In the genomic region with DNA sequence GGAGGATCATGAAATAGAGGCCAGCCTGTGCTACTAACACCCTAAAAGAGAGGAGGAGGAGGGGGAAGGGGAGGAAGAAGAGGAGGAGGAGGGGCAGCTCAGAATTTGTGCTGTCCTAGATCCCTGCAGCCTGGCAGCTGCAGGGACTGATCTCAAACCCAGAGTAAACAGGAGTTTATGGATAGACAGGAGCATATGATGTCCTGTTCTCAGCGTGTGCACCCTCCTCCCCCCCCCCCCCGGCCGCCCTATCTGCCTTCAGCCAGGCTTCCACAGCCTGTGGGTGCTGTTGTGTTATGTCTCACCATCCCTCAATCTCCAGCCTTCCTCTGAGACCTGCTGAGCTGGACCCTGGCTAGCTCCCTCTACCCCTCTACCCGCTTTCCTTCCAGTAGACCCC, we compare ENCODE assay signal across 7 mouse cellular contexts. TPM values are rescaled to one million over a fixed set of nuclear protein-coding genes. Genes with fewer than 3 reads are reported as not detected.
DNase-seq lines count a peak whose midpoint lies in the region; ATAC-seq and TF ChIP-seq lines count a peak whose summit lies in the region.

Bak1 (minus strand) TSS at position 101 of the 400 bp plus-strand sequence.

- peak within 1 kb of the TSS; percentile 85 for H3ac ChIP-seq in C2C12 (ENCODE audit: control insufficient read depth, insufficient read length, low read depth)

- TF ChIP-seq POLR2A in ES-Bruce4 (IDR thresholded peaks at IDR 0.05; ENCODE audit: insufficient read depth, low read length) = no peak

- peak within 1 kb of the TSS; percentile 76 for H3K9ac ChIP-seq in ES-Bruce4 (ENCODE audit: low read depth, poor library complexity, severe bottlenecking)
- peak within 1 kb of the TSS; percentile 90 for H3K9ac ChIP-seq in forebrain, embryonic 13.5 days
- peak within 1 kb of the TSS; percentile 71 for H3K9ac ChIP-seq in hindbrain, embryonic 11.5 days (ENCODE audit: low read depth, low read length)
- peak within 1 kb of the TSS; percentile 80 for H3K9ac ChIP-seq in liver, embryonic 14.5 days (replicated peaks)

- H3K79me2 ChIP-seq in C2C12 (ENCODE audit: control insufficient read depth, insufficient read depth) = peaks cover 29% of the 10 kb centered on the region

- no peak for TF ChIP-seq EP300 in ES-Bruce4 (IDR thresholded peaks at IDR 0.05; ENCODE audit: insufficient read depth, low read depth, low read length)
- no peak for TF ChIP-seq EP300 in liver, embryonic 14.5 days (IDR thresholded peaks at IDR 0.05; ENCODE audit: low read depth)

- H3K4me1 ChIP-seq in ES-Bruce4 (ENCODE audit: control insufficient read depth, insufficient read depth, low read length) = peaks cover 3% of the 10 kb centered on the region
- H3K4me1 ChIP-seq in forebrain, embryonic 13.5 days = peaks cover 19% of the 10 kb centered on the region
- peaks cover 6% of the 10 kb centered on the region for H3K4me1 ChIP-seq in hindbrain, embryonic 11.5 days (replicated peaks; ENCODE audit: control insufficient read depth, insufficient read depth, low read length)
- peaks cover 0 to 12% of the 10 kb centered on the region in 2 experiments for H3K4me1 ChIP-seq in liver, embryonic 14.5 days (replicated peaks; ENCODE audit: control insufficient read depth in 2 of 2, insufficient read depth in 2 of 2, low read length in 1 of 2)

- H3K36me3 ChIP-seq in C2C12 (ENCODE audit: control insufficient read depth, insufficient read depth) = peaks cover 22% of the 10 kb centered on the region
- H3K36me3 ChIP-seq in ES-Bruce4 (ENCODE audit: control insufficient read depth, insufficient read depth, low read length, poor library complexity, severe bottlenecking) = no peaks in the 10 kb centered on the region
- peaks cover 20% of the 10 kb centered on the region for H3K36me3 ChIP-seq in forebrain, embryonic 13.5 days (ENCODE audit: poor library complexity, severe bottlenecking)
- H3K36me3 ChIP-seq in hindbrain, embryonic 11.5 days (ENCODE audit: control insufficient read depth, insufficient read depth, low read length) = no peaks in the 10 kb centered on the region
- H3K36me3 ChIP-seq in liver, embryonic 14.5 days (replicated peaks; ENCODE audit: control insufficient read depth, insufficient read depth, low read depth) = no peaks in the 10 kb centered on the region; the same call in 1 of the 2 replicates

- no peaks in the 10 kb centered on the region for H3K9me3 ChIP-seq in ES-Bruce4 (replicated peaks; ENCODE audit: control insufficient read depth, insufficient read depth, low read length, poor library complexity, severe bottlenecking)
- no peaks in the 10 kb centered on the region for H3K9me3 ChIP-seq in forebrain, embryonic 13.5 days (replicated peaks)
- H3K9me3 ChIP-seq in hindbrain, embryonic 11.5 days (ENCODE audit: control insufficient read depth, low read length) = no peaks in the 10 kb centered on the region
- H3K9me3 ChIP-seq in liver, embryonic 14.5 days (ENCODE audit: control insufficient read depth, low read length) = no peaks in the 10 kb centered on the region

- 56% methylated on average over 3 of the region's 4 CpGs for WGBS in forebrain, embryonic 13.5 days
- 76% methylated on average over 2 of the region's 4 CpGs for WGBS in hindbrain, embryonic 11.5 days
- WGBS in liver, embryonic 14.5 days (ENCODE audit: insufficient replicate concordance) = 18% methylated on average over 4 of the region's 4 CpGs

- peak within 1 kb of the TSS; percentile 92 for H3K4me3 ChIP-seq in C2C12 (ENCODE audit: insufficient read depth, poor library complexity, severe bottlenecking)
- H3K4me3 ChIP-seq in ES-Bruce4 (ENCODE audit: low read depth, low read length) = peak within 1 kb of the TSS; percentile 81
- peak within 1 kb of the TSS; percentile 53 for H3K4me3 ChIP-seq in forebrain, embryonic 13.5 days
- H3K4me3 ChIP-seq in hindbrain, embryonic 11.5 days (ENCODE audit: low read depth, low read length) = peak within 1 kb of the TSS; percentile 42
- H3K4me3 ChIP-seq in liver, embryonic 14.5 days (ENCODE audit: insufficient read depth in 1 of 2, low read depth in 2 of 2, low read length in 2 of 2) = peak within 1 kb of the TSS; percentile 65 to 88

- H3K27ac ChIP-seq in ES-Bruce4 (ENCODE audit: insufficient read depth, low read length) = peak within 1 kb of the TSS; percentile 46
- H3K27ac ChIP-seq in forebrain, embryonic 13.5 days = peak within 1 kb of the TSS; percentile 36; the same call in 1 of the 2 replicates
- 0 out of 2 replicates have a peak within 1 kb of the TSS, but pooled peaks have one; percentile 0 for H3K27ac ChIP-seq in hindbrain, embryonic 11.5 days (ENCODE audit: low read depth, low read length)
- peak within 1 kb of the TSS; percentile 48 for H3K27ac ChIP-seq in liver, embryonic 14.5 days

- H3K4me2 ChIP-seq in forebrain, embryonic 13.5 days = peak within 1 kb of the TSS; percentile 85
- peak within 1 kb of the TSS; percentile 80 for H3K4me2 ChIP-seq in hindbrain, embryonic 11.5 days (replicated peaks; ENCODE audit: low read depth, low read length)
- H3K4me2 ChIP-seq in liver, embryonic 14.5 days (ENCODE audit: low read depth) = peak within 1 kb of the TSS; percentile 77

- TF ChIP-seq CTCF in C2C12 (IDR thresholded peaks at IDR 0.05; ENCODE audit: control insufficient read depth, insufficient read depth, insufficient read length) (no peak), ES-Bruce4 (IDR thresholded peaks at IDR 0.05; ENCODE audit: low read depth, low read length) (no peak)
- TF ChIP-seq CTCF in liver, embryonic 14.5 days (IDR thresholded peaks at IDR 0.05; ENCODE audit: low read depth) = no peak

- no peaks in the 10 kb centered on the region for H3K27me3 ChIP-seq in C2C12 (ENCODE audit: control insufficient read depth, insufficient read depth, insufficient read length)
- no peaks in the 10 kb centered on the region for H3K27me3 ChIP-seq in ES-Bruce4 (ENCODE audit: control insufficient read depth, insufficient read depth, low read length, poor library complexity, severe bottlenecking)
- H3K27me3 ChIP-seq in forebrain, embryonic 13.5 days = no peaks in the 10 kb centered on the region; the same call in 1 of the 2 replicates
- no peaks in the 10 kb centered on the region for H3K27me3 ChIP-seq in hindbrain, embryonic 11.5 days (ENCODE audit: control insufficient read depth, insufficient read depth, low read length)
- no peaks in the 10 kb centered on the region for H3K27me3 ChIP-seq in liver, embryonic 14.5 days (ENCODE audit: control insufficient read depth, insufficient read depth, low read length)

- no peak for DNase-seq in hindbrain, embryonic 11.5 days (ENCODE audit: low spot score)
- DNase-seq in liver, embryonic 14.5 days (ENCODE audit: low read depth in 3 of 3, low spot score in 3 of 3) = no peak
- DNase-seq in embryo, embryonic 9.5 days (ENCODE audit: extremely low spot score) = no peak
- no peak for DNase-seq in right cerebral cortex, postnatal 36 days (ENCODE audit: low spot score in 2 of 2)

- no peak for ATAC-seq in forebrain, embryonic 13.5 days
- ATAC-seq in hindbrain, embryonic 11.5 days (ENCODE audit: low FRiP score) = peak; percentile 20; the same call in 1 of the 2 replicates
- ATAC-seq in liver, embryonic 14.5 days (ENCODE audit: insufficient read depth) = peak; percentile 38; the same call in 1 of the 2 replicates

- H3K79me3 ChIP-seq in C2C12 (ENCODE audit: low read depth) = peaks cover 24% of the 10 kb centered on the region

TF ChIP-seq in C2C12, 6 proteins besides CTCF, POLR2A, EP300 and RAD21:
- TF ChIP-seq MYOG (IDR thresholded peaks at IDR 0.05; ENCODE audit: control insufficient read depth, extremely low read depth, insufficient read length) = no peak
- TF ChIP-seq USF1 (IDR thresholded peaks at IDR 0.05; ENCODE audit: low read depth) = no peak
- TF ChIP-seq MYOD1 (IDR thresholded peaks at IDR 0.05; ENCODE audit: control insufficient read depth, insufficient read length, low read depth) = no peak
- TF ChIP-seq FOSL1 (IDR thresholded peaks at IDR 0.05; ENCODE audit: insufficient read depth, low read length, poor library complexity, severe bottlenecking) = no peak
- no peak for TF ChIP-seq CEBPB (IDR thresholded peaks at IDR 0.05; ENCODE audit: low read depth)
- no peak for TF ChIP-seq MAX (IDR thresholded peaks at IDR 0.05)

RNA-seq across cellular contexts. Expression of gene Bak1, which starts in this region (rescaled TPM):
- polyA plus RNA-seq in C2C12 (2012; fragmentation: generic; extraction: Trizol) (95.1 TPM), ES-Bruce4 (2011; ENCODE audit: insufficient read depth, insufficient read length, low read depth, missing spikeins) (66.6 and 78.1 TPM in 2 replicates)
- polyA plus RNA-seq in forebrain, embryonic 13.5 days (2015; fragmentation: Nextera tagmentation; extraction: Ambion mirVana) = 1.9 and 2.6 TPM in 2 replicates
- 7.4 and 9.5 TPM in 2 replicates for polyA plus RNA-seq in hindbrain, embryonic 11.5 days (2014; fragmentation: Nextera tagmentation; extraction: Ambion mirVana)
- polyA plus RNA-seq in liver, embryonic 14.5 days (2012; rRNA removed) = 16.1 and 17.3 TPM in 2 replicates
- 5.4 and 5.8 TPM in 2 replicates for polyA plus RNA-seq in liver, embryonic 14.5 days (2014; fragmentation: Nextera tagmentation; extraction: Ambion mirVana)

Comparison
In these comparisons a context has a peak if more than half of its experiments do, and no peak if none do; other contexts are left out.
1. H3K4me3 ChIP-seq: peak in every context shown above with its lines; median percentile 92 in C2C12; 81 in ES-Bruce4; 76 in liver, embryonic 14.5 days; 53 in forebrain, embryonic 13.5 days; 42 in hindbrain, embryonic 11.5 days.